9 mouse cellular contexts compared by ENCODE assay signal in genomic region chr5:110232346-110232745, GRCm38 (mm10). TPM values are rescaled to one million over a fixed set of nuclear protein-coding genes. Genes with fewer than 3 reads are reported as not detected.
A peak's percentile ranks its signal among the peaks of the same experiment; 100 is the strongest.
DNase-seq lines count a peak whose midpoint lies in the region; ATAC-seq and TF ChIP-seq lines count a peak whose summit lies in the region.
"Had no signal": no experiment of that assay in that cellular context is flagged by ENCODE, and none has a peak within 500 bp of the region (broad histone marks: within the 10 kb centered on the region; RNA-seq: fewer than 3 reads in every experiment).

No protein-coding gene starts in this region.

- no peak for ATAC-seq in heart, embryonic 15.5 days (replicated peaks; ENCODE audit: insufficient number of reproducible peaks, insufficient read depth, low FRiP score, low read depth)
- ATAC-seq in liver, postnatal 0 days, result no peak

- peaks cover 25% of the 10 kb centered on the region for H3K36me3 ChIP-seq in heart, embryonic 15.5 days
- peaks cover 25% of the 10 kb centered on the region for H3K36me3 ChIP-seq in liver, postnatal 0 days (replicated peaks; ENCODE audit: insufficient read depth, low read length)

- peak overlapping the region; percentile 70; the same call in 1 of the 2 replicates for H3K4me2 ChIP-seq in heart, embryonic 15.5 days
- peak overlapping the region; percentile 81 for H3K4me2 ChIP-seq in liver, postnatal 0 days (ENCODE audit: low read depth, low read length)

- TF ChIP-seq CTCF in cortical plate, adult 2 months (IDR thresholded peaks at IDR 0.05; ENCODE audit: extremely low read depth, insufficient read depth, low read length), result no peak
- no peak for TF ChIP-seq CTCF in liver, postnatal 0 days (IDR thresholded peaks at IDR 0.05; ENCODE audit: low read depth)

- peak overlapping the region; percentile 83; the same call in 1 of the 2 replicates for H3K4me3 ChIP-seq in heart, embryonic 15.5 days
- 0 out of 2 replicates have a peak overlapping the region, but pooled peaks have one; percentile 4 for H3K4me3 ChIP-seq in cortical plate, adult 2 months (ENCODE audit: insufficient read depth, low read length)
- H3K4me3 ChIP-seq in liver, postnatal 0 days (ENCODE audit: low read depth, low read length), result peak overlapping the region; percentile 83

- DNase-seq in heart, postnatal 14 days, result no peak
- peak; percentile 56 for DNase-seq in 416B (ENCODE audit: low read depth)
- no peak for DNase-seq in liver, postnatal 0 days
- DNase-seq in left cerebral cortex, postnatal 36 days (ENCODE audit: low spot score in 2 of 2), result no peak
- DNase-seq in right cerebral cortex, adult 18-20 months, result no peak
- DNase-seq in thymus, postnatal 14 days, result no peak
- DNase-seq: cerebellum, adult 9-11 months had no signal

- no peaks in the 10 kb centered on the region for H3K27me3 ChIP-seq in heart, embryonic 15.5 days
- no peaks in the 10 kb centered on the region for H3K27me3 ChIP-seq in liver, postnatal 0 days (ENCODE audit: insufficient read depth, low read length)

- TF ChIP-seq EP300 in liver, postnatal 0 days (IDR thresholded peaks at IDR 0.05; ENCODE audit: low read depth), result no peak

- 75% methylated on average over 6 of the region's 6 CpGs for WGBS in heart, embryonic 15.5 days
- 37% methylated on average over 6 of the region's 6 CpGs for WGBS in liver, postnatal 0 days (ENCODE audit: insufficient replicate concordance)

- no peaks in the 10 kb centered on the region for H3K9me3 ChIP-seq in heart, embryonic 15.5 days (replicated peaks)
- H3K9me3 ChIP-seq in liver, postnatal 0 days (ENCODE audit: low read length), result no peaks in the 10 kb centered on the region

- peaks cover 18% of the 10 kb centered on the region for H3K4me1 ChIP-seq in heart, embryonic 15.5 days (replicated peaks)
- H3K4me1 ChIP-seq in cortical plate, adult 2 months (ENCODE audit: control insufficient read depth, insufficient read depth, low read length), result peaks cover 3% of the 10 kb centered on the region; the same call in 1 of the 2 replicates
- peaks cover 11% of the 10 kb centered on the region for H3K4me1 ChIP-seq in liver, postnatal 0 days (ENCODE audit: insufficient read depth)

- intact Hi-C loops in heart, postnatal 14 days (cut with DNase I), result no loop called here
- intact Hi-C loops in left cerebral cortex, postnatal 36 days (cut with DNase I), result no loop called here

- no peak overlapping the region for H3K27ac ChIP-seq in heart, embryonic 15.5 days
- no peak overlapping the region for H3K27ac ChIP-seq in cortical plate, adult 2 months (ENCODE audit: insufficient read depth, low read length)
- peak overlapping the region; percentile 61 for H3K27ac ChIP-seq in liver, postnatal 0 days (ENCODE audit: low read depth)

- no peak overlapping the region for H3K9ac ChIP-seq in heart, embryonic 15.5 days
- H3K9ac ChIP-seq in liver, postnatal 0 days (replicated peaks), result peak overlapping the region; percentile 18; the same call in 1 of the 2 replicates

- TF ChIP-seq POLR2A in cortical plate, adult 2 months (IDR thresholded peaks at IDR 0.05; ENCODE audit: extremely low read depth, insufficient read depth, low read length), result no peak

RNA-seq across cellular contexts. Expression of gene Ankle2, which starts 1.5 kb away (rescaled TPM):
- 16.8 and 19.9 TPM in 2 replicates for polyA plus RNA-seq in heart, embryonic 15.5 days (2015; fragmentation: Nextera tagmentation; extraction: Ambion mirVana)
- total RNA-seq in heart, postnatal 14 days (2021), result 10 to 100 TPM; 25.8 to 25.9 TPM
- 16.8 and 17.5 TPM in 2 replicates for polyA plus RNA-seq in cortical plate, adult 2 months (2012; rRNA removed)
- 8.6 and 10.7 TPM in 2 replicates for polyA plus RNA-seq in liver, postnatal 0 days (2015; fragmentation: Nextera tagmentation; extraction: Ambion mirVana)
- 10 to 100 TPM; 37.1 to 37.2 TPM for total RNA-seq in left cerebral cortex, postnatal 36 days (2021)

RNA-seq across cellular contexts. Expression of gene Pgam5, which starts 37.4 kb away (rescaled TPM):
- 40.2 and 49.7 TPM in 2 replicates for polyA plus RNA-seq in heart, embryonic 15.5 days (2015; fragmentation: Nextera tagmentation; extraction: Ambion mirVana)
- 10 to 100 TPM; 28.9 to 32.3 TPM for total RNA-seq in heart, postnatal 14 days (2021)
- polyA plus RNA-seq in cortical plate, adult 2 months (2012; rRNA removed), result 45.6 and 47.0 TPM in 2 replicates
- 18.8 and 21.0 TPM in 2 replicates for polyA plus RNA-seq in liver, postnatal 0 days (2015; fragmentation: Nextera tagmentation; extraction: Ambion mirVana)
- total RNA-seq in left cerebral cortex, postnatal 36 days (2021), result 10 to 100 TPM; 61.0 to 68.1 TPM

RNA-seq across cellular contexts. Expression of gene Pxmp2, which starts 53.6 kb away (rescaled TPM):
- 17.6 and 23.9 TPM in 2 replicates for polyA plus RNA-seq in heart, embryonic 15.5 days (2015; fragmentation: Nextera tagmentation; extraction: Ambion mirVana)
- total RNA-seq in heart, postnatal 14 days (2021), result 10 to 100 TPM; 49.9 to 60.2 TPM
- polyA plus RNA-seq in cortical plate, adult 2 months (2012; rRNA removed), result 11.2 and 11.4 TPM in 2 replicates
- polyA plus RNA-seq in liver, postnatal 0 days (2015; fragmentation: Nextera tagmentation; extraction: Ambion mirVana), result 129 and 148 TPM in 2 replicates
- total RNA-seq in left cerebral cortex, postnatal 36 days (2021), result 1 to 10 TPM; 6.9 to 8.5 TPM

RNA-seq across cellular contexts. Expression of gene Pole, which starts 53.8 kb away (rescaled TPM):
- 13.0 and 17.3 TPM in 2 replicates for polyA plus RNA-seq in heart, embryonic 15.5 days (2015; fragmentation: Nextera tagmentation; extraction: Ambion mirVana)
- 1 to 10 TPM; 2.4 to 3.9 TPM for total RNA-seq in heart, postnatal 14 days (2021)
- 1.6 TPM in 2 replicates for polyA plus RNA-seq in cortical plate, adult 2 months (2012; rRNA removed)
- polyA plus RNA-seq in liver, postnatal 0 days (2015; fragmentation: Nextera tagmentation; extraction: Ambion mirVana), result 5.2 and 6.0 TPM in 2 replicates
- 1 to 10 TPM; 1.0 to 1.5 TPM for total RNA-seq in left cerebral cortex, postnatal 36 days (2021)

RNA-seq across cellular contexts. Expression of gene Golga3, which starts 55.8 kb away (rescaled TPM):
- 13.4 and 18.6 TPM in 2 replicates for polyA plus RNA-seq in heart, embryonic 15.5 days (2015; fragmentation: Nextera tagmentation; extraction: Ambion mirVana)
- total RNA-seq in heart, postnatal 14 days (2021), result 10 to 100 TPM; 36.5 to 42.6 TPM
- 19.6 and 20.6 TPM in 2 replicates for polyA plus RNA-seq in cortical plate, adult 2 months (2012; rRNA removed)
- 3.5 and 4.1 TPM in 2 replicates for polyA plus RNA-seq in liver, postnatal 0 days (2015; fragmentation: Nextera tagmentation; extraction: Ambion mirVana)
- total RNA-seq in left cerebral cortex, postnatal 36 days (2021), result 10 to 100 TPM; 42.0 to 46.7 TPM

Comparison
In these comparisons a context has a peak if more than half of its experiments do, and no peak if none do; other contexts are left out.
1. H3K4me3 ChIP-seq: peak in every context shown above with its lines; median percentile 83 in heart, embryonic 15.5 days; 83 in liver, postnatal 0 days; 4 in cortical plate, adult 2 months.